Mouse (Mus musculus) skeletal muscle tissue, postnatal 0 days (tissue): ENCODE data around the gene Zkscan16. TPM values are rescaled to one million over a fixed set of nuclear protein-coding genes. Genes with fewer than 3 reads are reported as not detected.

Experiments
- polyA plus RNA-seq: library from polyadenylated mRNA; unstranded; fragments of >200 nt; fragmentation: Nextera tagmentation; extraction: Ambion mirVana; gene quantifications from 2 replicates; pipeline ENCODE4 v1.2.1, GENCODE M21; 2015

Gene Zkscan16
- 0.05 and 0.07 TPM in 2 replicates for polyA plus RNA-seq

GRCm38 (mm10) chr4:58943420-58944205, at the start of gene Zkscan16:
Gene Zkscan16, plus strand, starts transcription at chr4:58943628.

GRCm38 (mm10) chr4:58912629-58913335, 30.6 kb upstream of the Zkscan16 start, which contains the start of gene Ecpas:
Gene Ecpas, minus strand, starts transcription at chr4:58912749.

GRCm38 (mm10) chr4:58986540-58987190, 43.2 kb downstream of the Zkscan16 start, which contains the start of gene Ptgr1:
Gene Ptgr1, minus strand, starts transcription at chr4:58987119.

GRCm38 (mm10) chr4:58994762-58995161, 51.3 kb downstream of the Zkscan16 start, which contains the start of gene Dnajc25:
Gene Dnajc25, plus strand, starts transcription at chr4:58995062.

GRCm38 (mm10) chr4:59002948-59003805, 59.7 kb downstream of the Zkscan16 start, which contains the start of gene Gm20503:
Gene Gm20503, plus strand, starts transcription at chr4:59003210.

Other genes with a start within 250 kb of the Zkscan16 start
- gene Olfr267, start 155.9 kb upstream of the Zkscan16 start, polyA plus RNA-seq: not detected in 2 replicates
- gene Ecpas, start 30.9 kb upstream of the Zkscan16 start, polyA plus RNA-seq: 29.9 and 35.4 TPM in 2 replicates
- gene Ptgr1, start 43.5 kb downstream of the Zkscan16 start, polyA plus RNA-seq: 7.6 and 10.3 TPM in 2 replicates
- gene Dnajc25, start 51.4 kb downstream of the Zkscan16 start, polyA plus RNA-seq: 11.2 and 12.9 TPM in 2 replicates
- 20.0 and 21.2 TPM in 2 replicates for gene Gm20503, start 59.6 kb downstream of the Zkscan16 start, polyA plus RNA-seq
- gene Gng10, start 91.5 kb downstream of the Zkscan16 start, polyA plus RNA-seq: 45.3 and 60.3 TPM in 2 replicates
- not detected in 2 replicates for gene AI481877, start 195.4 kb downstream of the Zkscan16 start, polyA plus RNA-seq
- 7.4 and 8.2 TPM in 2 replicates for gene Ugcg, start 245.6 kb downstream of the Zkscan16 start, polyA plus RNA-seq